Mouse (Mus musculus): ENCODE data around the gene Spint2. TPM values are rescaled to one million over a fixed set of nuclear protein-coding genes. Genes with fewer than 3 reads are reported as not detected.
A peak's percentile ranks its signal among the peaks of the same experiment; 100 is the strongest.

The Spint2 gene
- total RNA-seq, 4 experiments from 2014 or later: 22.3 to 30.6 (median 25.9) TPM

GRCm38 (mm10) chr7:29282074-29282554 lies 402 bp upstream of the Spint2 start:
- no peak for DNase-seq (ENCODE audit: low spot score in 2 of 2)

GRCm38 (mm10) chr7:29280801-29281200 lies 911 bp downstream of the Spint2 start:
- no peak for DNase-seq (ENCODE audit: low spot score in 2 of 2)

- no peak for DNase-seq (ENCODE audit: low spot score in 2 of 2)
Measured at GRCm38 (mm10) chr7:29279924-29280323, 1.8 kb downstream of the Spint2 start.

- DNase-seq (ENCODE audit: low spot score in 2 of 2): no peak
Measured at GRCm38 (mm10) chr7:29279261-29279660, 2.5 kb downstream of the Spint2 start.

- no peak for DNase-seq (ENCODE audit: low spot score in 2 of 2)
Measured at GRCm38 (mm10) chr7:29277510-29277909, 4.2 kb downstream of the Spint2 start.

GRCm38 (mm10) chr7:29276715-29277114 lies 5.0 kb downstream of the Spint2 start:
- DNase-seq (ENCODE audit: low spot score in 2 of 2): no peak

- peak in 1 of 2 experiments; percentile 18 for DNase-seq (ENCODE audit: low spot score in 2 of 2)
Measured at GRCm38 (mm10) chr7:29271687-29272465, 9.8 kb downstream of the Spint2 start.

GRCm38 (mm10) chr7:29270445-29270844 lies 11.3 kb downstream of the Spint2 start:
- DNase-seq (ENCODE audit: low spot score in 2 of 2): no peak

GRCm38 (mm10) chr7:29266931-29267330 lies 14.8 kb downstream of the Spint2 start:
- DNase-seq (ENCODE audit: low spot score in 2 of 2): no peak

- no peak for DNase-seq (ENCODE audit: low spot score in 2 of 2)
Measured at GRCm38 (mm10) chr7:29265636-29266035, 16.1 kb downstream of the Spint2 start.

- no peak for DNase-seq (ENCODE audit: low spot score in 2 of 2)
Measured at GRCm38 (mm10) chr7:29263831-29264230, 17.9 kb downstream of the Spint2 start.

- DNase-seq (ENCODE audit: low spot score in 2 of 2): no peak
Measured at GRCm38 (mm10) chr7:29262151-29262550, 19.6 kb downstream of the Spint2 start.

- DNase-seq (ENCODE audit: low spot score in 2 of 2): no peak
Measured at GRCm38 (mm10) chr7:29259781-29260730, 21.7 kb downstream of the Spint2 start.

GRCm38 (mm10) chr7:29257368-29257767 lies 24.3 kb downstream of the Spint2 start:
- no peak for DNase-seq (ENCODE audit: low spot score in 2 of 2)

GRCm38 (mm10) chr7:29255875-29256274 lies 25.8 kb downstream of the Spint2 start:
- DNase-seq (ENCODE audit: low spot score in 2 of 2): no peak

- DNase-seq (ENCODE audit: low spot score in 2 of 2): no peak
Measured at GRCm38 (mm10) chr7:29253842-29254241, 27.9 kb downstream of the Spint2 start.

GRCm38 (mm10) chr7:29251166-29251565 lies 30.5 kb downstream of the Spint2 start:
- DNase-seq (ENCODE audit: low spot score in 2 of 2): no peak

GRCm38 (mm10) chr7:29248261-29248841 lies 33.4 kb downstream of the Spint2 start, which contains the start of gene 2200002D01Rik:
2200002D01Rik (minus strand) TSS chr7:29248466.
- DNase-seq (ENCODE audit: low spot score in 2 of 2): no peak

- no peak for DNase-seq (ENCODE audit: low spot score in 2 of 2)
Measured at GRCm38 (mm10) chr7:29247706-29248105, 34.0 kb downstream of the Spint2 start.

- peak; percentile 53 to 69 for DNase-seq (ENCODE audit: low spot score in 2 of 2)
Measured at GRCm38 (mm10) chr7:29247314-29247700, 34.4 kb downstream of the Spint2 start.

- no peak for DNase-seq (ENCODE audit: low spot score in 2 of 2)
Measured at GRCm38 (mm10) chr7:29246619-29247313, 34.9 kb downstream of the Spint2 start.

Measured in layer of hippocampus, adult 8-10 months (tissue).